Mouse (Mus musculus) forebrain, embryonic 13.5 days (tissue): ENCODE results near the gene Uchl4. TPM values are rescaled to one million over a fixed set of nuclear protein-coding genes. Genes with fewer than 3 reads are reported as not detected.
"Not testable (repeated sequence)": the region's sequence is repeated elsewhere in the genome, so short reads cannot be mapped to it uniquely, and the experiment has no call there.

ENCODE experiments used
- ATAC-seq: fragments of 200-750 bp; cut with Nextera tagmentation; 2 replicates; pipeline ENCODE4 v1.8.0; 2017
- H3K27ac ChIP-seq: fragments of 300-500 bp; sonication (generic); 2 replicates; pipeline ENCODE4 v1.5.1; 2015; ENCODE audit warnings: inconsistent platforms, mild to moderate bottlenecking, moderate library complexity
- H3K27me3 ChIP-seq: fragments of 300-500 bp; sonication (generic); 2 replicates; pipeline ENCODE4 v1.6.1; 2015; ENCODE audit warnings: mild to moderate bottlenecking, inconsistent platforms
- H3K36me3 ChIP-seq: fragments of 300-500 bp; sonication (generic); 2 replicates; pipeline ENCODE4 v1.6.1; 2015; ENCODE audit warnings: mild to moderate bottlenecking, inconsistent platforms; ENCODE audit not compliant: poor library complexity, severe bottlenecking
- H3K4me1 ChIP-seq: fragments of 300-500 bp; sonication (generic); 2 replicates; pipeline ENCODE4 v1.6.1; 2015; ENCODE audit warnings: inconsistent platforms
- H3K4me2 ChIP-seq: fragments of 300-500 bp; sonication (generic); 2 replicates; pipeline ENCODE4 v1.6.1; 2015; ENCODE audit warnings: inconsistent platforms, mild to moderate bottlenecking, moderate library complexity
- H3K4me3 ChIP-seq: fragments of 300-500 bp; sonication (generic); 2 replicates; pipeline ENCODE4 v1.5.1; 2015; ENCODE audit warnings: mild to moderate bottlenecking, inconsistent platforms
- H3K9ac ChIP-seq: fragments of 300-500 bp; sonication (generic); 2 replicates; pipeline ENCODE4 v1.6.1; 2015; ENCODE audit warnings: mild to moderate bottlenecking, inconsistent platforms
- H3K9me3 ChIP-seq: fragments of 300-500 bp; sonication (generic); replicated peaks from 2 replicates; pipeline ENCODE4 v1.6.1; 2016; ENCODE audit warnings: inconsistent platforms
- WGBS: fragments of 180-500 bp; shearing (Covaris S2); methylation state at CpG from one replicate; pipeline ENCODE4 v1.1.7; 2015; 5-methylcytosine and 5-hydroxymethylcytosine counted together
- polyA plus RNA-seq: library from polyadenylated mRNA; unstranded; fragments of >200 nt; fragmentation: Nextera tagmentation; extraction: Ambion mirVana; gene quantifications from 2 replicates; pipeline ENCODE4 v1.2.1, GENCODE M21; 2015

Gene Uchl4
- polyA plus RNA-seq, result 2.4 and 2.8 TPM in 2 replicates

DNA sequence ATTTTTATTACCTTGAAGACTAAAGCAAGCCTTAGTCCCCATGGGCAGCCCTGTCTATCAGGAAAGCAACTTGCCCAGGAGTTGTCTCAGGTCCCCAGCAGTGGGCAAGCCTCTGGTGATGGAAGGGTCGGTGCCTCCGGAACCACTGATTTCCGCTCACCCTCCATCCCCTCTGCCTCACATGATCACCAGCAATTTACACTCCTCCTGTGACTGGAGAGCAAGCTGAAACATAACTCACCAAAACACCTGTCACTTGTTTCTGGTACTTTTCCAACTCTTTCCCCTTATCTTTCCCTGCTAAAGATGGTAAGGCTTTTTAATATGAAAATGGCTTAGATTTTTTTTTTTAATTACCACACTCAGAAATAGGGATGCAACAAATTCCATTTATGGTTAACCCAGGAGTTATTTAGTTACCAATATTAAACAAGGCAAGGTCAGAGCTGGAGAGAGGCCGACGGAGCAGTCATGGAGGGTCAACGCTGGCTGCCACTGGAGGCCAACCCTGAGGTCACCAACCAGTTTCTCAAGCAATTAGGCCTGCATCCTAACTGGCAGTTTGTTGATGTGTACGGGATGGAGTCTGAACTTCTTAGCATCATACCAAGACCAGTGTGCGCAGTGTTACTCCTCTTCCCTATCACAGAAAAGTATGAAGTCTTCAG, at the start of gene Uchl4:
Gene Uchl4, plus strand, starts transcription at position 434 of the 668 bp plus-strand sequence.
- Histone ChIP-seq H3K36me3 (peaks cover 5% of the 10 kb centered on the region; the same call in 1 of the 2 replicates), H3K4me2 (no peak within 1 kb of the TSS), H3K4me3 (no peak within 1 kb of the TSS), H3K27ac (no peak within 1 kb of the TSS), H3K4me1 (peaks cover 17% of the 10 kb centered on the region), H3K9ac (no peak within 1 kb of the TSS), H3K27me3 (no peaks in the 10 kb centered on the region), H3K9me3 (no peaks in the 10 kb centered on the region)
- 97% methylated on average over 8 of the region's 8 CpGs for WGBS
- no peak for ATAC-seq

DNA sequence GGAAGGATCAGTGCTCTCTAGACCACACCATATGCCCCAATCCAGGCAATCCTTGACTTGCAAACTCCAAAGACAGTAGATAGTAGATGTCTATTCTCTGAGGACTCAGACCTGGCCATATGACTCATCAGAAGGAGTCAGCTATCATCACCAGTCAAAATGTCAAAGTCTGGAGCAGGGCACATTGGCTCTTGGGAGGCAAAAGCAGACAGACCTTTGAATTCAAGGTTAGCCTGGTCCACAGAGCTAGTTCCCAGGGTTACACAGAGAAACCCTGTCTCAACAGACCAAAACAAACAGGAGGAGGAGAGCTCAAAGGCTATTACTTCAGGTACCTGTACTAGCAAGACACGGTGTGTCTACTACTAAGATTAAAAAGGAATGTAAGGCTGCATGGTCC, 41.1 kb upstream of the Uchl4 start:
- H3K4me1 ChIP-seq, result no peaks in the 10 kb centered on the region
- no peaks in the 10 kb centered on the region for H3K9me3 ChIP-seq
- no peak overlapping the region for H3K4me3 ChIP-seq
- H3K4me2 ChIP-seq, result no peak overlapping the region
- 96% methylated on average over 1 of the region's 1 CpGs for WGBS
- peaks cover 36% of the 10 kb centered on the region for H3K36me3 ChIP-seq
- H3K27ac ChIP-seq, result no peak overlapping the region
- no peak for ATAC-seq
- no peaks in the 10 kb centered on the region for H3K27me3 ChIP-seq
- H3K9ac ChIP-seq, result no peak overlapping the region

DNA sequence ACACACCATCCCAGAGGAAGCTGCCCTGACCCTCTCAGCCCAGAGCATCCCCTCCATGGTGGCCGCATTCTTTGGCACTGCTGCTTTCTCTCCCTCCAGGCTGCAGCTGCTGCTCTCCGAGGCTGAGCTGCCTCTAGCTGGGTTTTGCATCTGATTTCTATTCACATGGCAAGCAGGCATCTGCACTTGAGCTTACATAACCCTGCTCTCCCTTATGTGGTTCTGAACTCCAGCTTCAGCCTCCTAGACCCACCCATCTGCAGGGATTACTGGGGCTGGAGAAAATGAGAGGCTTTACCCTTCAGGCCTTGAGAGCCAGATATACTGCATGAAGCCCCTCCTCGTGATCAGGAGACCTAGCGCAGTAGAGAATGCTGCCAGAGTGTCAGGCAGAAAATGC, 39.4 kb upstream of the Uchl4 start:
- H3K9me3 ChIP-seq, result no peaks in the 10 kb centered on the region
- H3K27me3 ChIP-seq, result no peaks in the 10 kb centered on the region
- ATAC-seq, result no peak
- 84% methylated on average over 4 of the region's 4 CpGs for WGBS
- no peak overlapping the region for H3K27ac ChIP-seq
- no peak overlapping the region for H3K4me2 ChIP-seq
- H3K36me3 ChIP-seq, result peaks cover 25% of the 10 kb centered on the region
- no peaks in the 10 kb centered on the region for H3K4me1 ChIP-seq
- no peak overlapping the region for H3K9ac ChIP-seq
- H3K4me3 ChIP-seq, result no peak overlapping the region

DNA sequence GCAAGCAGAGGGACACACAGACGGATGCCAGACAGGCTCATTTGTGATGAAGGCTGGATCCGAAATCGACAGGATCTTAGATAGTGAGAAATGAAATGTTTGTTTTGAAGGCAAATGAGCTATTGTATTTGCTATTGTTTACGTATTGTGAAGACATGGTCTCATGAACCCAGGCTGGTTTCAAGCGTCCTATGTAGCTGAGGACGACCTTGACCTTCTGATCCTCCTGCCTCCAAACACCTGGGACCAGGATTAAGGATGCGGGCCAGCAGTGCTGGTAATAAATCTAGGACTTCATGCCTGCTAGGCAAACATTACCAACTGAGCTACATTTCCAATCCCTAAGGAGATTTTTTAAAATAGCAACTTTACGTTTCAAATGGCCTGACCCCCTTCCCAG, 37.5 kb upstream of the Uchl4 start:
- H3K4me1 ChIP-seq, result no peaks in the 10 kb centered on the region
- no peak overlapping the region for H3K27ac ChIP-seq
- no peak overlapping the region for H3K9ac ChIP-seq
- no peak for ATAC-seq
- H3K9me3 ChIP-seq, result no peaks in the 10 kb centered on the region
- WGBS, result 93% methylated on average over 8 of the region's 8 CpGs
- H3K4me3 ChIP-seq, result no peak overlapping the region
- no peak overlapping the region for H3K4me2 ChIP-seq
- no peaks in the 10 kb centered on the region for H3K27me3 ChIP-seq
- H3K36me3 ChIP-seq, result peaks cover 9% of the 10 kb centered on the region

DNA sequence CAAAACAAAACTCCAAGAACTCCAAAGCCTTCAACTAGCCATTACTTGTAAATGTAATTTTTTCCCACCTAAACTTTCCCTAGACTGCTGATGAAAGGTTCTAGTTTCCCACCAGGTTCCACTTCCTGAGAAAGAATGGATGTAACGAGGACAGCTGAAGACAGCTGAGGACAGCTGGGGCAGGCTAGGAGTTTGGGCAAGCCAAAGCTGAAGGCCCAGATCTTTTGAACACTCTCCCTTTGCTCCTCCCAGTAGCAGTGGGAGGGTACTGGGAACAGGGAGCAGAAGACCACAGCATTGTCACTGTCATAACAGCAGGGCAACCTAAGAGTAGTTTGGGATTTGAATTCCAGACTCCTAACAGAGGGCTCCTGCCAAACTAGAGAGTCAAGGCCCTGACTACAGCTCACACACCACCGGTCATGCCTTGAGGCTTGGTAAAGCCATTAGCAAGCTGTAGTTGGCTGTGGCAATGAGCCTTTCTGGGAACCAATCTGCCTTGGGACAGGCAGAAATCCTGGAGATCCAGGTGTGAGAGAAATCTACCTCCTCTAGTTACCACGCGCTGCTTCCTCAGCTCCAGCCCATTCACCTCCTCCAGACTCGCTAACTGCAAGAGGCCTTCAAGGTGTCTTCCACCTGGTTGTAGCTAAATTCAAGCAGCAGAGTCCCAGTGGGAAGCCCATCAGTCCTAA, 36.8 kb upstream of the Uchl4 start:
- H3K36me3 ChIP-seq, result peaks cover 8% of the 10 kb centered on the region
- WGBS, result 96% methylated on average over 5 of the region's 5 CpGs
- ATAC-seq, result no peak
- H3K9me3 ChIP-seq, result no peaks in the 10 kb centered on the region
- H3K27me3 ChIP-seq, result no peaks in the 10 kb centered on the region
- H3K27ac ChIP-seq, result no peak overlapping the region
- H3K4me2 ChIP-seq, result no peak overlapping the region
- H3K4me1 ChIP-seq, result no peaks in the 10 kb centered on the region
- H3K4me3 ChIP-seq, result no peak overlapping the region
- H3K9ac ChIP-seq, result no peak overlapping the region

DNA sequence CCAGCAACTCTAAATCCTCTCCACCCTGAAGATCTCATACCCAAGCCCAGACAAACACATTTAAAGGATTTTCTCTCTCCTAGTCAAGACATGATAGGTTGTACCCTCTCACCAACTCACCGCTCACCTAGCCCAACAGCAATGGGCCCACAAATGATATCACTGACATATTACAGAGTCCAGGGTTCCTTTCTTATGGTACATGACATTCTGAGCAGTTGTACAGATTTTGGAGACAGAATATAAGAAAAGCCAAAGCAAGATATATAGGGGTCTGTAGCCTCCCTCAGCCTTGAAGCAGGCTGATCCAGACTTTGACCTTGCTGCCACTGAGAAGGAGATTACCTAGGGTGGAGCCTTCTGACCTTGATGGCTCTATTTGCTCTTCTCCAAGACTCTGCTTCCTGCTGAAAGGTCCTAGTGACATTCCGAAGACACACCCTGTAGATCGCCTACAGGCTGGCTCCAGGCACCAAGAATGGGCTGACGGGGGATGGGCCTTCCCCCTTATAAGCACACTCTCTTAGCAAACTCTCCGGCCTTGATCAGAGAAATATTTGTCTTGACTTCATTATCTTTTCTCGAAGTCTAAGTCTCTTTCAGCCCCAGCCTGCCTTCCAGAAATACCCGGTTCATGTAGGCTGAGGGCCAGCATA, 36.1 kb upstream of the Uchl4 start:
- H3K27me3 ChIP-seq, ATAC-seq, H3K9me3 ChIP-seq, H3K4me1 ChIP-seq, H3K36me3 ChIP-seq, H3K4me2 ChIP-seq, H3K27ac ChIP-seq, H3K9ac ChIP-seq, H3K4me3 ChIP-seq: not testable (repeated sequence)
- WGBS, result 91% methylated on average over 7 of the region's 7 CpGs

DNA sequence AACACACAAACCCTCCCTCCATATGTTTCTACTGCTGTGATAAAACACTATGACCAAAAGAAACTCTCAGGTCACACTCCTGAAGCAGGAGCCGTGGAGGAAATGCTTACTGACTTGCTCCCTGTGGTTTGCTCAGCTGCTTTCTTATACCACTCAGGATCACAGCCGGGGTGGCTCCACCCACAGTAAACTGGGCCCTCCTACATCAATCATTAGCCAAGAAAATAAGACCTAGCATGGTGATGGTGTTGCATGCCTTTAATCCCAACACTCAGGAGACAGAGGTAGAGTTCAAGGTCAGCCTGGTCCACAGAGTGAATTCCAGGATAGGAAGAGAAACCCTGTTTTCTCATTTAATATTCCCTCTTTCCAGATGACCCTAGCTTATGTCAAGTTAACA, 35.1 kb upstream of the Uchl4 start:
- Histone ChIP-seq H3K27me3 (no peaks in the 10 kb centered on the region), H3K36me3 (peaks cover 16% of the 10 kb centered on the region; the same call in 1 of the 2 replicates), H3K9ac (no peak overlapping the region), H3K9me3 (no peaks in the 10 kb centered on the region), H3K4me1 (no peaks in the 10 kb centered on the region), H3K4me3 (no peak overlapping the region), H3K27ac (no peak overlapping the region), H3K4me2 (no peak overlapping the region)
- 84% methylated on average over 2 of the region's 2 CpGs for WGBS
- ATAC-seq, result no peak

DNA sequence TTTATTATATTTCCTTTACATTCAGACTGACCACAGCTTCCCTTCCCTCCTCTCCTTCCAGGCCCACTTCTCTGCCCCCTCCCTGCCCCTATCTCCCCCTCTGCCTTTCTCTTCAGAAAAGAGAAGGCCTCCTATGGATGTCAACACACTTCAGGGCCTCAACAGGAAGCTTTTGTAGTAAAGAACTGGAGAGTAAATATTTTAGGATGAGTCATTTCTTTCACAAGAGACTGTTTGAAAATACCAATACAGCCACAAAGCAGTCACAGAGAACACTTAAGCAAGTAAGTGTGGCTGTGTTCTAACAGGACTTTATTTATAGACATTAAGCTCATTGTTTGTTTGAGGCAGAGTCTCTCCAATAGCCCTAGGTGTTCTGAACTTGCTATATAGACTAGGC, 32.7 kb upstream of the Uchl4 start:
- H3K36me3 ChIP-seq, result peaks cover 16% of the 10 kb centered on the region; the same call in 1 of the 2 replicates
- ATAC-seq, result no peak
- no peaks in the 10 kb centered on the region for H3K4me1 ChIP-seq
- H3K27ac ChIP-seq, result no peak overlapping the region
- no peak overlapping the region for H3K4me2 ChIP-seq
- H3K27me3 ChIP-seq, result no peaks in the 10 kb centered on the region
- H3K9me3 ChIP-seq, result no peaks in the 10 kb centered on the region
- H3K9ac ChIP-seq, result no peak overlapping the region
- H3K4me3 ChIP-seq, result no peak overlapping the region

DNA sequence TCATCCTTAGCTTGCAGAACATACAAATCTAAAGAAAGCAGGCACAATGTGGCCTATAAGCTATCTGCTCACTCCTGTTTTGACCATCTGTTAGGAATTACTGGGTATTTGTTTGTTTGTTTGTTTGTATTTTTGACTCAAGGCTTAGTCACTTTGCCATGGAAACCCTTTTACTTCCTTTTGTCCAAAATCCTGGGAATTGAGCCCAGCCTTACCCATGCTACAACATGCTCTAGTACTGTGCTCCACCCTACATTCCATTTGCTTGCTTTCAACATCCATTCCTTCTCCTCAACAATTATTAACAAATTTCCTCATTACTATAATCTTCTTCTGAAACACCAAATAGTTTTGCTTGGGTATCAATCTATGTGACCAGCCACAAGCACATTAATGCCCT, 32.1 kb upstream of the Uchl4 start:
- H3K9me3 ChIP-seq, result no peaks in the 10 kb centered on the region
- H3K9ac ChIP-seq, result no peak overlapping the region
- no peak overlapping the region for H3K4me3 ChIP-seq
- peaks cover 16% of the 10 kb centered on the region; the same call in 1 of the 2 replicates for H3K36me3 ChIP-seq
- no peak overlapping the region for H3K27ac ChIP-seq
- H3K27me3 ChIP-seq, result no peaks in the 10 kb centered on the region
- H3K4me1 ChIP-seq, result no peaks in the 10 kb centered on the region
- no peak overlapping the region for H3K4me2 ChIP-seq
- ATAC-seq, result no peak

DNA sequence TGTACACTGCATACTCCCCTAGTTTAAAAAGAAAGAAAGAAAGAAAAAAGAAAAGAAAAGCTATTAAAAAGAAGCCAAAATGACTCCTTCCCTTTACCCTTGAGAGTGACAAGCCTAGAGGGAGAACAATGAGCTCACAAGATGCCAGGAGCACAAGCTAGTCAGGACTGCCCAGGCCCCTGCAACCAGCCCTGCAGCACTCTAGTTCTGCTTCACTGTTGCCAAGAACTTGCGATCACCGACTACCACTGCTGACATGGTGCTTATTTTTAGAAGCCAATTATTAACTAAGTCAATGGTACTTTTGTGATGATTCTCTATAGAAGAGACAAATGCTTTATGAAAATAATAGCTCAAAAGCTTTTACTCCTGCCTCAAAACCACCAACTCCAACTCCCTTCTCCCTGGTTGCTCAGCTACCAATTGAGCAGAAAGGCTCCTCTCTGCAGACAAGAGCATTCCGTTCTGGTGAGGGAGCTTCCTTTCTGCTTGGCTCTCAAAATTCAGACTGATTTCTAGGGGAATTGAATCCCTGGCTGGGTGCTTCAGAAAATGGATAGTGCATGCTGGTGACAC, 27.4 kb upstream of the Uchl4 start:
- Histone ChIP-seq H3K27ac (no peak overlapping the region), H3K36me3 (peaks cover 41% of the 10 kb centered on the region; the same call in 1 of the 2 replicates), H3K4me3 (no peak overlapping the region), H3K27me3 (no peaks in the 10 kb centered on the region), H3K9ac (no peak overlapping the region), H3K9me3 (no peaks in the 10 kb centered on the region), H3K4me1 (no peaks in the 10 kb centered on the region), H3K4me2 (no peak overlapping the region)
- ATAC-seq, result no peak
- WGBS, result 77% methylated on average over 3 of the region's 3 CpGs

DNA sequence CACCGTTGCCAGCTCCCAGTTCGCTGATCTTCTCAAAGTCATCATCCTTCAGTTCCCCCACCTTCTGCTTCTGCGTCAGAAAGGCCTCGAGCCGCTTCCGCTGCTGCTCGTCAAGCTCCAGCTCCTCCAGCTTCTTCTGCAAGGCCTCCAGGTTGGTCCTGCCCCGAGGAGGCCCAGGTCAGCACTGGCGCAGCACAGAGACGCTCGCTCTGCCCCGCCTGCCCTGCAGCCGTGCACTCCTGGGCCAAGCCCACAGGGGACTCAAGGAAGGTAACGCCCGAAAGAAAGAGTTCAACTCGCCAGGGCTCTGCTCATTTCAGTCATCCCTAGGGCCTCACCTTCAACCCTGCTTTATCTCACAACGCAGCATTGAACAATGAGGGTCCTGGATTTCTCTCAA, 20.5 kb upstream of the Uchl4 start:
- Histone ChIP-seq H3K27ac (no peak overlapping the region), H3K4me2 (no peak overlapping the region), H3K4me3 (no peak overlapping the region), H3K36me3 (peaks cover 33% of the 10 kb centered on the region; the same call in 1 of the 2 replicates), H3K9me3 (no peaks in the 10 kb centered on the region), H3K9ac (no peak overlapping the region), H3K4me1 (peaks cover under 1% of the 10 kb centered on the region; the same call in 1 of the 2 replicates), H3K27me3 (no peaks in the 10 kb centered on the region)
- ATAC-seq, result no peak
- WGBS, result 92% methylated on average over 17 of the region's 17 CpGs

DNA sequence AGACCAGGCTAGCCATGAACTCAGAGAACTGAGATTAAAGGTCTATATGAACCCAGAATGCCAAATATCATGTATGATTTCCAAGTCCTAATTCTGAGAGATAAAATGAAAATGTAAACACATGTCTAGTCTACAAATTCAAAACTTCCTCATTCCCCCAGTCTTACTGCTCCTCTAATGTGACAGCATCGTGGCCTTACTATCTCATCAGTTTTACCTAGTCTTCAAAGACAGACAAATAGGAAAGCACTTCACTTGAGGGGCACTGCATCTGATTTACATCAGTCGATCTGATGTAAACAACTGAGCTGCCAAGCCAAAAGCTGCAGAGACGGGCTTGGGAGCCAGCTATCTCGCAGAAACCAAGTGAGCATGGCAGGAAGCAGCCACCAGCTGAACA, 18.9 kb upstream of the Uchl4 start:
- Histone ChIP-seq H3K27me3 (no peaks in the 10 kb centered on the region), H3K9me3 (no peaks in the 10 kb centered on the region), H3K27ac (no peak overlapping the region), H3K36me3 (peaks cover 19% of the 10 kb centered on the region; the same call in 1 of the 2 replicates), H3K9ac (no peak overlapping the region), H3K4me3 (no peak overlapping the region), H3K4me1 (peaks cover 6% of the 10 kb centered on the region; the same call in 1 of the 2 replicates), H3K4me2 (no peak overlapping the region)
- WGBS, result 86% methylated on average over 4 of the region's 4 CpGs
- ATAC-seq, result no peak
